Mouse (Mus musculus) ovary, postnatal 36 days (tissue): ENCODE measurements around the gene Nedd8.
A peak's percentile ranks its signal among the peaks of the same experiment; 100 is the strongest.

ENCODE experiments used
- DNase-seq: peaks from one replicate; pipeline ENCODE4 v3.0.0; 2022; ENCODE audit warnings: low spot score, mixed read lengths

The Nedd8 gene

GRCm38 (mm10) chr14:55660636-55661035, 11.3 kb downstream of the Nedd8 start:
- DNase-seq, result no peak

GRCm38 (mm10) chr14:55659960-55660573, 11.9 kb downstream of the Nedd8 start, which contains the start of gene Mdp1:
TSS of gene Mdp1 (minus strand) at chr14:55660508.
- peak; percentile 80 for DNase-seq

- no peak for DNase-seq
These were observed 13.9 kb downstream of the Nedd8 start for GRCm38 (mm10) chr14:55658011-55658410.

- no peak for DNase-seq
These were observed 15.0 kb downstream of the Nedd8 start for GRCm38 (mm10) chr14:55656935-55657334.

- no peak for DNase-seq
These were observed 20.4 kb downstream of the Nedd8 start for GRCm38 (mm10) chr14:55651528-55651927.

GRCm38 (mm10) chr14:55649884-55650283, 22.0 kb downstream of the Nedd8 start, which contains the start of gene Tssk4:
TSS of gene Tssk4 (plus strand) at chr14:55650184.
- DNase-seq, result no peak

- no peak for DNase-seq
These were observed 27.5 kb downstream of the Nedd8 start for GRCm38 (mm10) chr14:55644261-55644888.

GRCm38 (mm10) chr14:55643060-55643907, 28.6 kb downstream of the Nedd8 start, which contains the start of gene Tm9sf1:
TSS of gene Tm9sf1 (minus strand) at chr14:55643806.
- peak; percentile 89 for DNase-seq

- DNase-seq, result no peak
These were observed 29.3 kb downstream of the Nedd8 start for GRCm38 (mm10) chr14:55642679-55643059.

- DNase-seq, result no peak
These were observed 30.6 kb downstream of the Nedd8 start for GRCm38 (mm10) chr14:55641291-55641690.

- DNase-seq, result no peak
These were observed 31.1 kb downstream of the Nedd8 start for GRCm38 (mm10) chr14:55640816-55641215.

- no peak for DNase-seq
These were observed 34.1 kb downstream of the Nedd8 start, which contains the start of gene Gm49378 for GRCm38 (mm10) chr14:55637795-55638194. TSS of gene Gm49378 (minus strand) at chr14:55637895.

- peak; percentile 82 for DNase-seq
These were observed 36.4 kb downstream of the Nedd8 start, which contains the start of gene Ipo4 for GRCm38 (mm10) chr14:55635523-55636007. TSS of gene Ipo4 (minus strand) at chr14:55635957.

- DNase-seq, result peak; percentile 37
These were observed 36.9 kb downstream of the Nedd8 start for GRCm38 (mm10) chr14:55634874-55635522.

- peak; percentile 32 for DNase-seq
These were observed 42.6 kb downstream of the Nedd8 start for GRCm38 (mm10) chr14:55629312-55629711.

GRCm38 (mm10) chr14:55628077-55628827, 43.7 kb downstream of the Nedd8 start:
- DNase-seq, result no peak

GRCm38 (mm10) chr14:55618486-55619195, 53.3 kb downstream of the Nedd8 start:
- DNase-seq, result no peak

GRCm38 (mm10) chr14:55617822-55618221, 54.1 kb downstream of the Nedd8 start, which contains the start of gene Rec8:
TSS of gene Rec8 (plus strand) at chr14:55618037.
- peak; percentile 32 for DNase-seq

GRCm38 (mm10) chr14:55616844-55617243, 55.1 kb downstream of the Nedd8 start:
- no peak for DNase-seq

GRCm38 (mm10) chr14:55615876-55616275, 56.0 kb downstream of the Nedd8 start:
- DNase-seq, result no peak
